Mouse (Mus musculus) C2C12 (cell line): Measurements from ENCODE around the gene Rsrc2.

Source experiments
- CEBPB ChIP-seq: IDR thresholded peaks from one replicate; pipeline ENCODE4 v1.6.1; 2011; ENCODE audit warnings: low read depth, mild to moderate bottlenecking, control low read depth, moderate library complexity
- CTCF ChIP-seq: IDR thresholded peaks from one replicate; pipeline ENCODE4 v1.5.1; 2011; ENCODE audit not compliant: control insufficient read depth, insufficient read depth, insufficient read length
- MAX ChIP-seq: IDR thresholded peaks from one replicate; pipeline ENCODE4 v1.6.1; 2011; ENCODE audit warnings: mild to moderate bottlenecking, control low read depth
- MYOD1 ChIP-seq: IDR thresholded peaks from one replicate; pipeline ENCODE4 v1.6.1; 2011; ENCODE audit warnings: low read depth; ENCODE audit not compliant: control insufficient read depth, insufficient read length
- MYOG ChIP-seq: IDR thresholded peaks from one replicate; pipeline ENCODE4 v1.6.1; 2011; ENCODE audit not compliant: control insufficient read depth, insufficient read length; ENCODE audit errors: extremely low read depth
- USF1 ChIP-seq: IDR thresholded peaks from one replicate; pipeline ENCODE4 v1.6.1; 2011; ENCODE audit warnings: low read depth, mild to moderate bottlenecking, control low read depth, moderate library complexity

DNA sequence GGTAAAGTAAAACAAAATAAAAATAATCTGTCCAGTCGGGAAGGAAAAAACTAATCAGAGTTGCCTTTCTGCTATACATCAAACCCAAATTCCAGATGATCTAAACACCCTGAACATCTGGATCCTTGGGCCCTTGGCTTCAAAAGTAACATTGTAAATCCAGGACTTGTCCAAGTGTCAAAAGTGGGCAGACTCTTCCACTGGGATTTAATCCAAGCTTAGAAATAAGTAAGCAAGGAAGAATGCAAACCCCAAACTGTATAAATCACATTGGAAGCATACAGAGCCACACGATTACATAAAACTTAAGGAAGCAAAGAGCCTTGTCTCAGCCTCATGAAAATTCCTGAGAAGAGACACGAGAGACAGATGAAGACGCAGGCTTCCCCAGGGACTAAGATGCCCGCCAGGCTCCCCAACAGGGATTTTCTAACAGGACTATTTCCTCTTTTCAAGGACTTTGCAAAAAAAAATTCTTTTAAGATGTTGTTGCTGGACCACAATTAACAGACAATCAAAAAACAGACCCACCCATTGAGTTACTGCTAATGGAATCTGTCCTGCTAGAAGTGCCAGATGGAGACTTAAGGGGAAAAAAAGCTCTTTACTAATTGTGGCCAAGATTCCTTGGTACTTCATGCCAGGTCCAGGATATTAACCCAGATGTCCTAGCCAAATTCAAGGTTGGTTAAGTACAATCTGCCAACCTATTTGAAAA is 69.5 kb downstream of the Rsrc2 start:
- TF ChIP-seq MAX (no peak), CTCF (no peak), USF1 (no peak), CEBPB (no peak), MYOG (no peak), MYOD1 (no peak)
